Mouse (Mus musculus) T-helper 1 cell (primary cell): ENCODE measurements around the gene Ncf1.

Experiments
- in situ Hi-C: fragments of 300-600 bp; cut with MboI, MseI; formaldehyde crosslinking; loops from one replicate; pipeline ENCODE4 v1.15.1; 2025; ENCODE audit warnings: high pct_unique_total_duplicates

The Ncf1 gene

GRCm38 (mm10) chr5:134209931-134210554, 19.4 kb downstream of the Ncf1 start:
- in situ Hi-C loops: no loop called here

GRCm38 (mm10) chr5:134206721-134207120, 22.7 kb downstream of the Ncf1 start:
- in situ Hi-C loops: no loop called here

GRCm38 (mm10) chr5:134193664-134194063, 35.8 kb downstream of the Ncf1 start:
- in situ Hi-C loops: loop anchor here (5.0 kb wide), 1 partner anchor 289 kb away; no protein-coding TSS in a partner anchor

GRCm38 (mm10) chr5:134188571-134188970, 40.9 kb downstream of the Ncf1 start:
- in situ Hi-C loops: loop anchor here (5.0 kb wide), 2 partner anchors 34 to 154 kb away; no protein-coding TSS in a partner anchor

DNA sequence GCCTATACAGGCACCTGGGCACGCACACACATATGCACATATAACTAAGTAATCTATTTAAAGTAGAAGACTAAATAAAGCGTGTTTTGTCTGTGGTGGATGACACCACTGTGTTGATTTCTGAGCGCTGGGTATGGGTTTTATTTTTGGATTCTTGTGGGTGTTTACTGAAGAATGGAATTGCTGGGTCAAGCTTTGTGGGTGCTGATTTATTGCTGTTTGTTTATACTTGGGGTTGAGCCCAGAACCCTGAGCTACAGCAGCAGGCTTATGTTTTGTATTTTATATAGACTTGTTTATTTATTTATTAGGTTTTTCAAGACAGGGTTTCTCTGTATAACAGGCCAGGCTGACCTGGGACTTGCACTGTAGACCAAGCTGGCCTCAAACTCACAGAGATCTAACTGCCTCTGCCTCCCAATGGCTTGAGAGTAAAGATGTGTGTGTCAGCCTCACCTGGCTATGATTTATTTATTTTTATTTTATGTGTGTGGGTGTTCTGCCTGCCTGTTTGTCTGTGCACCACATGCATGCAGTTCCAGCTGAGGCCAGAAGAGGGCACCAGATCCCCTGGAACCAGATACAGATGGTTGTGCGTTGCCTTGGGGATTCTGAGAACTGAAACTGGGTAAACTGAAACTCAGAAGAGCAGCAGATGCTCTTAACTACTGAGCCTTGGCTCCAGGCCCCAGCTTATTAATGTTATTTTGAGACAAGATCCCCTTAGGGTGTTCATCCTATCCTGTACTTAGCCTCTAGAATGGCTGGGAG, 42.3 kb downstream of the Ncf1 start:
- in situ Hi-C loops: loop anchor here (5.0 kb wide), 2 partner anchors 35 to 155 kb away; no protein-coding TSS in a partner anchor

GRCm38 (mm10) chr5:134186059-134186458, 43.4 kb downstream of the Ncf1 start:
- in situ Hi-C loops: loop anchor here (5.0 kb wide), 2 partner anchors 36 to 156 kb away; no protein-coding TSS in a partner anchor

GRCm38 (mm10) chr5:134183880-134184808, 45.3 kb downstream of the Ncf1 start, which contains the start of gene Gtf2ird2:
Gene Gtf2ird2 (plus strand): TSS chr5:134184019.
- in situ Hi-C loops: no loop called here

DNA sequence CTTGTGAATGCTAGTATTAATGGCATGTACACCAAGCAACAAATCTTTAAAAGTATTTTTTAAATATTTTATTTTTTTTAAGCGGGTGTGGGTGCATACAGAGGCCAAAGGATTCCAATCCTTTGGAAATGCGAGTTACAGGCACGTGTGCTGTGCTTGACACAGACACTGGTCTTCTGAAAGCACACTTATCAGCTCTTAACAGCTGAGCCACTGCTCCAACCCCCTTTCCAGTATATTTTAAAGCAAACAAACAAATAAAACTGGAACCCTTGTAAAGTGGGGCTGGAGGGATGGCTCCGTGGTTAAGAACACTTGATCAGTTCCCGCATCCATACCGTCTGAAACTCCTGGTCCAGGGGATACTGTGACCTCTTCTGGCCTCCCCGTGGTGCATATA, 46.3 kb downstream of the Ncf1 start:
- in situ Hi-C loops: no loop called here

- in situ Hi-C loops: no loop called here
Observed at GRCm38 (mm10) chr5:134182735-134183134, 46.7 kb downstream of the Ncf1 start.

GRCm38 (mm10) chr5:134182172-134182571, 47.3 kb downstream of the Ncf1 start:
- in situ Hi-C loops: no loop called here

- in situ Hi-C loops: no loop called here
Observed at GRCm38 (mm10) chr5:134179871-134180270, 49.6 kb downstream of the Ncf1 start.

DNA sequence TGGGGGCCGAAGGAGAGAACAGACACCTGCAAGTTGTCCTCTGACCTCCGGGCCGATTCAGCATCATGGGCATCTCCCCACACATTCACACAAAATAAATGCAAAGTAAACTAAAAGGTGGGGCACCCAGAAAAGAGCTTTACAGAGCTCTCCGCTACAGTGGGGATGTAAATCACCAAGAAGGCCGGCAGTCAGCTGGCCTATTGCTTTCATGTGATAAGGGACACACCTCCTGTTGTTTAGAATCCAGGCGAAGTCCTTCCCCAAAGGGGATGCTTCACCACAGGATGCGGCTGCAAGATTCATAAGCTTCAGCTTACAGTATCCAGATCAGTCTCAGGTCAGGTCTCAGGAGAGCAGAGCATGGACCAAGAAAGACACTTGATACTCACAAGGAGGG, 50.9 kb downstream of the Ncf1 start:
- in situ Hi-C loops: no loop called here

- in situ Hi-C loops: no loop called here
Observed at GRCm38 (mm10) chr5:134176169-134176881, 53.1 kb downstream of the Ncf1 start, which contains the start of gene Rcc1l. Gene Rcc1l (minus strand): TSS chr5:134176774.

- in situ Hi-C loops: no loop called here
Observed at GRCm38 (mm10) chr5:134175696-134176095, 53.7 kb downstream of the Ncf1 start.

DNA sequence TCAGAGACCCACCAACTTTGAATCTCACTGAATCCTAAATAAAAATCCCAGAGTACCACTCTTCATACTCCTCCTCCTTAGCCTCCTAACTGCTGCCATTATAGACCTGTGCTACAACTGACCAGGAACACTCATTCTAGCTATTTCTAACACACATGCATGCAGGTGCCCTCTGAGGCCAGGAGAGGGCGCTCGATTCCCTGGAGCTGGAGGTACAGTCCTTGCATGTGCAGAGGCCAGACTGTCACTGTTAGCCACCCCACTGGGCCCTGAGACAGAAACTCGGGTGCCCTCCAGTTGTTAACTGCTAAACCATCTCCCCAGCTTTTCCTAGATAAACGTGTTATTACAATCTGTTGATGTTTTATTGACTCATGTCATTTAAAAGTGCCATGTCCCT, 56.2 kb downstream of the Ncf1 start:
- in situ Hi-C loops: no loop called here

- in situ Hi-C loops: no loop called here
Observed at GRCm38 (mm10) chr5:134170167-134170566, 59.3 kb downstream of the Ncf1 start.
